Mouse (Mus musculus) stomach, embryonic 14.5 days (tissue): Measurements from ENCODE around the gene Daam2. TPM values are rescaled to one million over a fixed set of nuclear protein-coding genes. Genes with fewer than 3 reads are reported as not detected.

ENCODE experiments used
- ATAC-seq: fragments of 200-750 bp; cut with Nextera tagmentation; 2 replicates; pipeline ENCODE4 v1.8.0; 2017; ENCODE audit warnings: low read depth, moderate TSS enrichment; ENCODE audit not compliant: insufficient number of reproducible peaks, insufficient read depth, low FRiP score
- H3K27ac ChIP-seq: fragments of 300-500 bp; sonication (generic); 2 replicates; pipeline ENCODE4 v1.5.1; 2014; ENCODE audit warnings: mild to moderate bottlenecking, low read length, moderate library complexity, mixed read lengths
- H3K27me3 ChIP-seq: fragments of 300-500 bp; sonication (generic); 2 replicates; pipeline ENCODE4 v1.6.1; 2014; ENCODE audit warnings: low read length, control low read depth, mixed read lengths; ENCODE audit not compliant: control insufficient read depth, insufficient read depth
- H3K36me3 ChIP-seq: fragments of 300-500 bp; sonication (generic); 2 replicates; pipeline ENCODE4 v1.6.1; 2014; ENCODE audit warnings: mild to moderate bottlenecking, control low read depth, low read length, moderate library complexity, mixed read lengths; ENCODE audit not compliant: control insufficient read depth, insufficient read depth
- H3K4me1 ChIP-seq: fragments of 300-500 bp; sonication (generic); 2 replicates; pipeline ENCODE4 v1.6.1; 2014; ENCODE audit warnings: low read length, control low read depth, mixed read lengths; ENCODE audit not compliant: control insufficient read depth, insufficient read depth
- H3K4me2 ChIP-seq: fragments of 300-500 bp; sonication (generic); replicated peaks from 2 replicates; pipeline ENCODE4 v1.6.1; 2014; ENCODE audit warnings: low read depth, low read length, control low read depth
- H3K4me3 ChIP-seq: fragments of 300-500 bp; sonication (generic); 2 replicates; pipeline ENCODE4 v1.5.1; 2014; ENCODE audit warnings: low read depth, low read length, control low read depth
- H3K9ac ChIP-seq: fragments of 300-500 bp; sonication (generic); replicated peaks from 2 replicates; pipeline ENCODE4 v1.6.1; 2014; ENCODE audit warnings: low read depth, mild to moderate bottlenecking, control low read depth, low read length, moderate library complexity, mixed read lengths
- H3K9me3 ChIP-seq: fragments of 300-500 bp; sonication (generic); 2 replicates; pipeline ENCODE4 v1.6.1; 2016; ENCODE audit warnings: low read depth, low read length, control low read depth; ENCODE audit not compliant: control insufficient read depth
- WGBS: fragments of 180-500 bp; shearing (Covaris S2); extraction: QIAGEN DNeasy Blood & Tissue Kit; methylation state at CpG from one replicate; pipeline ENCODE4 v1.1.7; 2014; 5-methylcytosine and 5-hydroxymethylcytosine counted together
- polyA plus RNA-seq: library from polyadenylated mRNA; unstranded; fragments of >200 nt; fragmentation: Nextera tagmentation; extraction: Ambion mirVana; gene quantifications from 2 replicates; pipeline ENCODE4 v1.2.1, GENCODE M21; 2014

The Daam2 gene
- polyA plus RNA-seq, 1 experiment from 2014 or later = 12.5 TPM

DNA sequence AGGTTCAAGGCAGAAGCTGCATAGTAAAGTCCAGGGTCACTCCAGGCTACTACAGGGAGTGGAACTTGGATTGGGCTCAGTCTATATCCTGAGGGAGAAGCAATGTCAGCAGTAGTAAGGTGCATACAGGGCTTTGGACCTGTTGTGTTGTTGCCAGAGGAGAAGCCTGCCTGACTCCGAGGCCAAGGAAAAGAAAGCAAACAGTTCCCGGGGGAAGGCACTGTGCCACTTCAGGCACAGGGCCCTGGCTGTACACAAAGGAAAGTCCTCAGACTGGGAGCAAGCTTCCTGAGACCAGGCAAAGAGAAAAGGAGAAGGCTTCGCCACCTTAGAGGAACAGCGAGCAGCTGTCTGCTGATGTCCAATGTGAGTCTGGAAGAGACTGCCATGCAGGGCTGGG lies 18.1 kb downstream of the Daam2 start:
- H3K27ac ChIP-seq = no peak overlapping the region
- ATAC-seq = no peak
- 79% methylated on average over 4 of the region's 4 CpGs for WGBS
- H3K4me2 ChIP-seq = no peak overlapping the region
- H3K4me3 ChIP-seq = no peak overlapping the region
- no peaks in the 10 kb centered on the region for H3K27me3 ChIP-seq
- no peaks in the 10 kb centered on the region for H3K9me3 ChIP-seq
- H3K4me1 ChIP-seq = no peaks in the 10 kb centered on the region
- no peak overlapping the region for H3K9ac ChIP-seq
- no peaks in the 10 kb centered on the region for H3K36me3 ChIP-seq

DNA sequence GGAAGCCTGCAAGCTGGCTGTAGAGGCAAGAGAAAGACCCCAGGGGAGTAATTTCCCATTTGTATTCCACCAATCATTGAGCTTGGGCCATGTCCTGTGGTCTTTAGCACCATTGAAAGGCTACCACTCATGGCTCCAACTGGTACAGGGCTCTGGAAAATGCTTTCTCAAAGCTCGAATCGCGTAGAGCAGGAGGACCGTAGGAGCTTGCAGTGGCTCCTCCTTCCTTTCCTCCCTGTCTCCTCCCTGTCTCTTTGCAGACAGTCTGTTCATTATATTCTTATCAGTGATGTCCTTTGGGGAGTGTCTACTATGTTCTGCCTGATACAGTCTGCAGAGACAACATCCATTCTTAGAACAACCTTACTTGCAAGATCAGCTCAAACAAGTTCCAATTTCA lies 18.7 kb downstream of the Daam2 start:
- H3K4me1 ChIP-seq = no peaks in the 10 kb centered on the region
- no peaks in the 10 kb centered on the region for H3K9me3 ChIP-seq
- no peak overlapping the region for H3K4me3 ChIP-seq
- no peak overlapping the region for H3K9ac ChIP-seq
- 56% methylated on average over 4 of the region's 4 CpGs for WGBS
- no peaks in the 10 kb centered on the region for H3K36me3 ChIP-seq
- H3K27me3 ChIP-seq = no peaks in the 10 kb centered on the region
- no peak for ATAC-seq
- H3K27ac ChIP-seq = no peak overlapping the region
- no peak overlapping the region for H3K4me2 ChIP-seq

DNA sequence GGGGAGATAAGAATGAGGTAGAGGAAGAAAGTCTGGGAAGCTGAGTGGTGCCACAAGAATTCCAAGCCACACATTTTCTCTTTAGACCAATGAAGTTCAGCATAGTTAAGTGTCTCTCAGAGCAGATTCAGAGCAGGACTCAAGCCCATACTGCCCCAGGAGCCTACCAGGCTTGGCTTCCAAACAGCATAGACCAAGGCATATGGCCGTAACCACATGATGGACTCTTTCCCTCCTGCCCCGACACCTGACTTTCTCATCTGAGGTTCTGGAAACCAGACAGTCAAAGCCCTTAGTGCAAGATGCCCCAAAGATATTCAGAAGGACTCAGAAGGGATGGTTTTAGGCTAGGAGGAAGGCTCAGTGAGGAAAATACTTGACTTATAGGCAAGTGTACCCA lies 19.6 kb downstream of the Daam2 start:
- no peak for ATAC-seq
- Histone ChIP-seq H3K9me3 (no peaks in the 10 kb centered on the region), H3K27ac (no peak overlapping the region), H3K9ac (no peak overlapping the region), H3K36me3 (no peaks in the 10 kb centered on the region), H3K4me2 (no peak overlapping the region), H3K4me3 (no peak overlapping the region), H3K27me3 (no peaks in the 10 kb centered on the region), H3K4me1 (0 out of 2 replicates have a peak, but pooled peaks cover 1% of the 10 kb centered on the region)
- 92% methylated on average over 2 of the region's 2 CpGs for WGBS

DNA sequence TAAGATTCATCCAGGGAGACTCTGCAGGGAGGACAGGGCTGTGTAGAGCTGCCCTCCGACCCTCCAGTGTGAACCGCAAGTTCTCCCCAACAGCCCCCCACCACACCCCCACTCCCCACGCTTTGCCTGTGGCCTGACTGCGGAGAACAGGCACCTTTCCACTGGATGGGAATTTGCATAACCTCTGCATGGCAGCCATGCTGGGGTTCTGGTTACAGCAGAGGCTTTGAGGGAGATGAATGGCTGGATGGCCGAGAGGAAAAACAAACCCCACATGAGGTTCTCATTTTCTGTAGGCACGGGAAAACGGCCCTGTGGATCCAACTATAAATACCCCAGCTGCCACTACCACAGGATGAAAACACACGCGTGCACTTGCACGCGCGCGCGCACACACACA lies 23.4 kb downstream of the Daam2 start:
- Histone ChIP-seq H3K9me3 (no peaks in the 10 kb centered on the region), H3K4me3 (no peak overlapping the region), H3K9ac (no peak overlapping the region), H3K4me2 (no peak overlapping the region), H3K27me3 (no peaks in the 10 kb centered on the region), H3K4me1 (peaks cover 15% of the 10 kb centered on the region), H3K36me3 (no peaks in the 10 kb centered on the region), H3K27ac (no peak overlapping the region)
- 64% methylated on average over 14 of the region's 14 CpGs for WGBS
- ATAC-seq = no peak

DNA sequence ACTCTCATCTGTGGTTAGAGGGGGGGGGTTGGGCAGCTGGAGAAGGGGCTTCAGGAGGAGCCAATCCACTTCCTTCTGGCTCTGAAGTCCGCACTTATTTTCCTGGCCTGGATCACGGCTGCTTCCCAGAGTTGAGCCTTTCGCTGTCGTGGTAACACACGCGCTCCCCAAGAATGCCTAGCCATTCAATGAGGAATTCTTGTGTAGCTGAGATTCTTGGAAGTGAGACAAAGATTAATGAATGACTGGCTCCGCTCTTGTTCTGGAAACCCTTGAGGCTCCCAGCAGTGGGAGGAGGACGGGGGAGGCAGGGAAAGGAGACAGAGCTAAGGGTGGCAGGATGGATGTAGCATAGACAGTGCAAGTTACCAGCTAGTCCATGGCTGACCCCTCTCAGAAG lies 24.9 kb downstream of the Daam2 start:
- no peaks in the 10 kb centered on the region for H3K9me3 ChIP-seq
- no peaks in the 10 kb centered on the region for H3K36me3 ChIP-seq
- H3K9ac ChIP-seq = no peak overlapping the region
- 8% methylated on average over 8 of the region's 8 CpGs for WGBS
- H3K27ac ChIP-seq = no peak overlapping the region
- H3K4me3 ChIP-seq = no peak overlapping the region
- H3K27me3 ChIP-seq = no peaks in the 10 kb centered on the region
- ATAC-seq = peak; percentile 38; the same call in 1 of the 2 replicates
- no peak overlapping the region for H3K4me2 ChIP-seq
- peaks cover 20% of the 10 kb centered on the region for H3K4me1 ChIP-seq

DNA sequence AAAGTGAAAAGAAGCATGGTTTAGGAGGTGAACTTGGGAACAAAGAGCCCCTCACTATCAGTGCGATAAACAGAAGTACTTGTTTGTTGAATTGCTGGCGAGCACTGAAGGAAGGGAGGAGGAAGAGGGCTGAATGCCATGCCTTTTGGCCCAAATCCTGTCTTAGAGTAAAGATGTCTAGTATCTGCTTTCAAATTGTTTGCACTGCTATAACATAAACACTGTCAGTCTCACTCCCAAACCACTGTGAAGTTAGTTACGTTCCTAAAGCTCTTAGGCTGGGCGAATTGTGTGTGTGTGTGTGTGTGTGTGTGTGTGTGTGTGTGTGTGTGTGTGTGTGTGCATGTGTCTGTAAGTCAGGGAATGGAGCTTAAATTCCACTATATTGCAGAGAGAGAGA lies 28.6 kb downstream of the Daam2 start:
- Histone ChIP-seq H3K36me3 (no peaks in the 10 kb centered on the region), H3K4me2 (no peak overlapping the region), H3K9ac (no peak overlapping the region), H3K4me3 (no peak overlapping the region), H3K27me3 (no peaks in the 10 kb centered on the region), H3K9me3 (no peaks in the 10 kb centered on the region), H3K4me1 (peaks cover 20% of the 10 kb centered on the region), H3K27ac (peak overlapping the region; percentile 36; the same call in 1 of the 2 replicates)
- ATAC-seq = no peak
- 31% methylated on average over 4 of the region's 4 CpGs for WGBS

DNA sequence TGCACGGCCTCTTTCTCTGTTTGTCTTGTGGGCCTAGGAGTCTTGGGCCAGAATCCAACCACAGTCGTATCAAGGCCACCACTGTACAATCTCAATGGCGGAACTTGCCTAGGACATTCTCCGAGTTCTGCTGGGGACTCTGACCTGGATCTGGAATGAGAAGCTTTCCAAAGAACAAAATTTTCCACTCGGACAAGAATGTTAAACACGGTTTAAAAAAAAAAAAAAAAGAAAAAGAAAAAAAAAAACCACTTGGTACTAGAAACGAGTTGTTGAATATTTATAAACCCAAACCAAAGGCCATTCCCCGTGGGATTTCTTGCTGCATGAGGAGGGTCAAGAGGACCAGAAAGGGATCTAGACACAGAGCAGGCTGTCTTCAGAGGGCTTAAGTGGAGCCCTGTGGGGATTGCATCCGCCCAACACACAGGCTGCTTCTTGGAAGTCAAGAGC lies 29.9 kb downstream of the Daam2 start:
- WGBS = 45% methylated on average over 9 of the region's 9 CpGs
- H3K27ac ChIP-seq = peak overlapping the region; percentile 45; the same call in 1 of the 2 replicates
- no peaks in the 10 kb centered on the region for H3K27me3 ChIP-seq
- no peaks in the 10 kb centered on the region for H3K9me3 ChIP-seq
- no peak for ATAC-seq
- H3K4me3 ChIP-seq = no peak overlapping the region
- H3K9ac ChIP-seq = no peak overlapping the region
- H3K36me3 ChIP-seq = no peaks in the 10 kb centered on the region
- peaks cover 16% of the 10 kb centered on the region for H3K4me1 ChIP-seq
- no peak overlapping the region for H3K4me2 ChIP-seq

DNA sequence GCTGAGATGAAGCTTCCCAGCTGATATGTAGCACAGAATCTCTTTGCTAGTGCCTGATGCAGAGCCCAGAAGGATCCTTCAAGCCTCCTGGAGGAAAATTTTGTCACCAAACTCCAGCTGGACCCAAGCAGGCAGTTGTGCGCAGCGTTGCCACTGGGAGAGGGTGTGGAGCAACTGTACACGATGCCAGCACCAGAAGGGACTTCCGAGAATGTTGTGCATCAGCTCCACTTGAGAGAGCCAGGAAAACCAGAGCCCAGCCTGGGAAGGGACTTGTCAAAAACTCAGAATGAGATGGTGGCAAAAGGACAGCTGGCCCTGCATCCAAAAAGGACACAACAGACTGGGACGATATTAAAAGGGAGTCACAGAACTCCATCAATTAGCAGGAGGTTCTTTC lies 32.5 kb downstream of the Daam2 start:
- H3K4me3 ChIP-seq = no peak overlapping the region
- peaks cover 18% of the 10 kb centered on the region for H3K4me1 ChIP-seq
- H3K27me3 ChIP-seq = no peaks in the 10 kb centered on the region
- no peak overlapping the region for H3K4me2 ChIP-seq
- WGBS = 89% methylated on average over 5 of the region's 5 CpGs
- no peak overlapping the region for H3K9ac ChIP-seq
- no peaks in the 10 kb centered on the region for H3K36me3 ChIP-seq
- no peak overlapping the region for H3K27ac ChIP-seq
- no peaks in the 10 kb centered on the region for H3K9me3 ChIP-seq
- no peak for ATAC-seq

DNA sequence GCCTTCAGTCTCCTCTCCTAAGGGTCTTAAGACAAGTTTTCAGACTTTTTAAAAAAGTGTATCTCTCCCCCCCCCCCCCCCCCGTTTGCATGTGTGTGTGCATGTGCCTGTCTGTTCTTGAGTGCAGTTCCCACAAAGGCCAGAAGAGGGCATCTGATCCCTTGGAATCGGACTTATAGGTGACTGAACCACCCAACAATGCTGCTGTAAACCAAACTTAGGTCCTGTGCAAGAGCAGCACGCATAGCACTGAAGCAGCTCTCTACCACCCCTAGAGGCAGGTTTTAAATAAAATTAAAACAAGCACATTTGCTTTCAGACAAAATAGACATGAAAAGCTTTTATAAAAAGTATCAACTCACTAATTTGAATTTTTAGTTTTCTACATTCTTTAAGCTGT lies 33.9 kb downstream of the Daam2 start:
- no peak overlapping the region for H3K4me3 ChIP-seq
- no peaks in the 10 kb centered on the region for H3K27me3 ChIP-seq
- peaks cover 9% of the 10 kb centered on the region; the same call in 1 of the 2 replicates for H3K4me1 ChIP-seq
- H3K9ac ChIP-seq = no peak overlapping the region
- no peak overlapping the region for H3K4me2 ChIP-seq
- no peaks in the 10 kb centered on the region for H3K9me3 ChIP-seq
- 30% methylated on average over 2 of the region's 3 CpGs for WGBS
- H3K27ac ChIP-seq = no peak overlapping the region
- H3K36me3 ChIP-seq = no peaks in the 10 kb centered on the region
- no peak for ATAC-seq
